Mouse (Mus musculus) erythroblast, embryonic 14.5 days (primary cell): ENCODE measurements at regions not wholly inside any gene's neighbourhood (a gene's known extent, or its start where the extent isn't known, plus 50 kb on each side); places are given as distances from the start of the nearest gene placed in this dataset.

Experiments
- GATA1 ChIP-seq: IDR thresholded peaks from 2 replicates; pipeline ENCODE4 v1.6.1; 2012; ENCODE audit warnings: low read length, inconsistent platforms, mixed read lengths
- TAL1 ChIP-seq: IDR thresholded peaks from 3 replicates; pipeline ENCODE4 v1.6.1; 2012; ENCODE audit warnings: low read length, inconsistent platforms, mixed read lengths

- no peak for TF ChIP-seq TAL1
- TF ChIP-seq GATA1: no peak
Measured at GRCm38 (mm10) chr13:57277076-57277475, 381.3 kb upstream of the Trpc7 start.
